Comparison of ENCODE assay signal across 8 mouse cellular contexts in genomic region chr10:85828722-85829084, GRCm38 (mm10). TPM values are rescaled to one million over a fixed set of nuclear protein-coding genes. Genes with fewer than 3 reads are reported as not detected.
DNase-seq lines count a peak whose midpoint lies in the region; ATAC-seq and TF ChIP-seq lines count a peak whose summit lies in the region.
"Not testable (repeated sequence)": the region's sequence is repeated elsewhere in the genome, so short reads cannot be mapped to it uniquely, and the experiment has no call there.

No protein-coding gene starts in this region.

- H3K9me3 ChIP-seq in forebrain, embryonic 12.5 days; heart, embryonic 14.5 days (ENCODE audit: control insufficient read depth, low read length); hindbrain, postnatal 0 days (ENCODE audit: low read length); liver, embryonic 14.5 days (ENCODE audit: control insufficient read depth, low read length); midbrain, embryonic 13.5 days; neural tube, embryonic 15.5 days (replicated peaks): not testable (repeated sequence)

- not testable (repeated sequence) for DNase-seq in hindbrain, postnatal 0 days (ENCODE audit: low spot score); layer of hippocampus, adult 2 months (ENCODE audit: low spot score in 2 of 2); liver, embryonic 14.5 days (ENCODE audit: low read depth in 3 of 3, low spot score in 3 of 3)

- H3K4me3 ChIP-seq in brown adipose tissue, adult 24 weeks (ENCODE audit: insufficient read depth, low read depth, low read length) = peak overlapping the region; percentile 70
- H3K4me3 ChIP-seq in forebrain, embryonic 12.5 days (replicated peaks) = peak overlapping the region; percentile 54
- H3K4me3 ChIP-seq in heart, embryonic 14.5 days (ENCODE audit: control insufficient read depth in 1 of 2, insufficient read depth in 1 of 2, low read depth in 1 of 2, low read length in 2 of 2) = peak overlapping the region in 1 of 2 experiments; percentile 52; a peak in 2 of 4 replicates
- peak overlapping the region; percentile 51; the same call in 1 of the 2 replicates for H3K4me3 ChIP-seq in hindbrain, postnatal 0 days (ENCODE audit: low read length)
- H3K4me3 ChIP-seq in layer of hippocampus, adult 2 months = peak overlapping the region; percentile 57; the same call in 1 of the 2 replicates
- not testable (repeated sequence) for H3K4me3 ChIP-seq in liver, embryonic 14.5 days (ENCODE audit: insufficient read depth in 1 of 2, low read depth in 2 of 2, low read length in 2 of 2)
- peak overlapping the region; percentile 57; the same call in 1 of the 2 replicates for H3K4me3 ChIP-seq in midbrain, embryonic 13.5 days (replicated peaks)
- H3K4me3 ChIP-seq in neural tube, embryonic 15.5 days (replicated peaks) = peak overlapping the region; percentile 61

- not testable (repeated sequence) for H3K27ac ChIP-seq in brown adipose tissue, adult 24 weeks (replicated peaks; ENCODE audit: low read depth, low read length); forebrain, embryonic 12.5 days; heart, embryonic 14.5 days (replicated peaks in 1 of 2; ENCODE audit: control insufficient read depth in 1 of 2, insufficient read depth in 1 of 2, low read depth in 2 of 2, low read length in 2 of 2); layer of hippocampus, adult 2 months; liver, embryonic 14.5 days; midbrain, embryonic 13.5 days
- peak overlapping the region; percentile 77 for H3K27ac ChIP-seq in hindbrain, postnatal 0 days
- peak overlapping the region; percentile 71 for H3K27ac ChIP-seq in neural tube, embryonic 15.5 days (replicated peaks)

- H3K4me1 ChIP-seq in brown adipose tissue, adult 24 weeks (ENCODE audit: control insufficient read depth, insufficient read depth, insufficient read length, low read length); forebrain, embryonic 12.5 days; heart, embryonic 14.5 days (ENCODE audit: control insufficient read depth in 2 of 2, insufficient read depth in 2 of 2, low read length in 2 of 2); hindbrain, postnatal 0 days (ENCODE audit: insufficient read depth, low read length); liver, embryonic 14.5 days (replicated peaks; ENCODE audit: control insufficient read depth in 2 of 2, insufficient read depth in 2 of 2, low read length in 1 of 2); midbrain, embryonic 13.5 days (replicated peaks); neural tube, embryonic 15.5 days: not testable (repeated sequence)

- WGBS in forebrain, embryonic 12.5 days = 55% methylated on average over 5 of the region's 5 CpGs
- 71% methylated on average over 5 of the region's 5 CpGs for WGBS in heart, embryonic 14.5 days
- 38% methylated on average over 5 of the region's 5 CpGs for WGBS in hindbrain, postnatal 0 days
- 43% methylated on average over 5 of the region's 5 CpGs for WGBS in liver, embryonic 14.5 days (ENCODE audit: insufficient replicate concordance)
- WGBS in midbrain, embryonic 13.5 days = 39% methylated on average over 5 of the region's 5 CpGs
- 49% methylated on average over 5 of the region's 5 CpGs for WGBS in neural tube, embryonic 15.5 days

- H3K27me3 ChIP-seq in forebrain, embryonic 12.5 days; heart, embryonic 14.5 days (ENCODE audit: control insufficient read depth, insufficient read depth, low read length); hindbrain, postnatal 0 days (ENCODE audit: insufficient read depth, low read length); liver, embryonic 14.5 days (ENCODE audit: control insufficient read depth, insufficient read depth, low read length); midbrain, embryonic 13.5 days; neural tube, embryonic 15.5 days (replicated peaks): not testable (repeated sequence)

- TF ChIP-seq CTCF in hindbrain, postnatal 0 days (IDR thresholded peaks at IDR 0.05; ENCODE audit: low read depth); layer of hippocampus, adult 2 months (conservative IDR thresholded peaks at IDR 0.05); liver, embryonic 14.5 days (IDR thresholded peaks at IDR 0.05; ENCODE audit: low read depth): not testable (repeated sequence)

- H3K4me2 ChIP-seq in forebrain, embryonic 12.5 days = peak overlapping the region; percentile 81
- peak overlapping the region; percentile 81 for H3K4me2 ChIP-seq in heart, embryonic 14.5 days (ENCODE audit: low read length)
- peak overlapping the region; percentile 72; the same call in 1 of the 2 replicates for H3K4me2 ChIP-seq in hindbrain, postnatal 0 days (ENCODE audit: low read depth, low read length)
- H3K4me2 ChIP-seq in liver, embryonic 14.5 days (ENCODE audit: low read depth) = peak overlapping the region; percentile 60; the same call in 1 of the 2 replicates
- H3K4me2 ChIP-seq in midbrain, embryonic 13.5 days (replicated peaks) = peak overlapping the region; percentile 78
- peak overlapping the region; percentile 86 for H3K4me2 ChIP-seq in neural tube, embryonic 15.5 days

- not testable (repeated sequence) for H3K36me3 ChIP-seq in forebrain, embryonic 12.5 days (replicated peaks); heart, embryonic 14.5 days (ENCODE audit: control insufficient read depth, insufficient read depth, low read length); hindbrain, postnatal 0 days (ENCODE audit: insufficient read depth, low read length); liver, embryonic 14.5 days (replicated peaks; ENCODE audit: control insufficient read depth, insufficient read depth, low read depth); midbrain, embryonic 13.5 days; neural tube, embryonic 15.5 days

- H3K9ac ChIP-seq in forebrain, embryonic 12.5 days; heart, embryonic 14.5 days (ENCODE audit: low read length); hindbrain, postnatal 0 days (replicated peaks; ENCODE audit: low read length); liver, embryonic 14.5 days (replicated peaks); neural tube, embryonic 15.5 days (replicated peaks): not testable (repeated sequence)
- peak overlapping the region; percentile 85; the same call in 1 of the 2 replicates for H3K9ac ChIP-seq in midbrain, embryonic 13.5 days (replicated peaks)

- not testable (repeated sequence) for ATAC-seq in forebrain, embryonic 12.5 days (ENCODE audit: low FRiP score); heart, embryonic 14.5 days (ENCODE audit: insufficient number of reproducible peaks, insufficient read depth, low FRiP score, low read depth); liver, embryonic 14.5 days (ENCODE audit: insufficient read depth)
- ATAC-seq in hindbrain, postnatal 0 days = peak; percentile 33
- ATAC-seq in midbrain, embryonic 13.5 days = peak; percentile 27; the same call in 1 of the 2 replicates
- ATAC-seq in neural tube, embryonic 15.5 days (ENCODE audit: low FRiP score) = peak; percentile 58; the same call in 1 of the 2 replicates

- not testable (repeated sequence) for TF ChIP-seq EP300 in liver, embryonic 14.5 days (IDR thresholded peaks at IDR 0.05; ENCODE audit: low read depth)

RNA-seq across cellular contexts. Expression of gene Pwp1, which starts 0.6 kb away (rescaled TPM):
- 9.5 and 12.7 TPM in 2 replicates for polyA plus RNA-seq in brown adipose tissue, adult 24 weeks (2012; ENCODE audit: insufficient read depth, insufficient read length, missing spikeins)
- 89.6 and 90.4 TPM in 2 replicates for polyA plus RNA-seq in forebrain, embryonic 12.5 days (2016; fragmentation: Nextera tagmentation; extraction: Ambion mirVana)
- polyA plus RNA-seq in heart, embryonic 14.5 days (2014; fragmentation: Nextera tagmentation; extraction: Ambion mirVana) = 43.4 and 46.0 TPM in 2 replicates
- total RNA-seq in hindbrain, postnatal 0 days (2014; rRNA removed) = 36.3 and 42.1 TPM in 2 replicates
- 50.2 and 50.6 TPM in 2 replicates for polyA plus RNA-seq in hindbrain, postnatal 0 days (2015; fragmentation: Nextera tagmentation; extraction: Ambion mirVana)
- total RNA-seq in layer of hippocampus, adult 2 months (2021) = 10 to 100 TPM; 18.3 to 20.7 TPM
- 9.6 and 14.4 TPM in 2 replicates for polyA plus RNA-seq in liver, embryonic 14.5 days (2012; rRNA removed)
- 32.0 and 36.3 TPM in 2 replicates for polyA plus RNA-seq in liver, embryonic 14.5 days (2014; fragmentation: Nextera tagmentation; extraction: Ambion mirVana)
- 69.1 and 75.5 TPM in 2 replicates for polyA plus RNA-seq in midbrain, embryonic 13.5 days (2015; fragmentation: Nextera tagmentation; extraction: Ambion mirVana)
- polyA plus RNA-seq in neural tube, embryonic 15.5 days (2015; fragmentation: Nextera tagmentation; extraction: Ambion mirVana) = 64.1 and 68.1 TPM in 2 replicates
